Mouse (Mus musculus) embryo, embryonic 11.5 days (tissue): ENCODE measurements around the gene Elk3.

Experiments
- DNase-seq: peaks from one replicate; pipeline ENCODE4 v3.0.0-alpha.2; 2012; ENCODE audit warnings: low read depth, low spot score

Elk3 gene

GRCm38 (mm10) chr10:93294547-93295219, 16.3 kb downstream of the Elk3 start:
- DNase-seq: no peak

DNA sequence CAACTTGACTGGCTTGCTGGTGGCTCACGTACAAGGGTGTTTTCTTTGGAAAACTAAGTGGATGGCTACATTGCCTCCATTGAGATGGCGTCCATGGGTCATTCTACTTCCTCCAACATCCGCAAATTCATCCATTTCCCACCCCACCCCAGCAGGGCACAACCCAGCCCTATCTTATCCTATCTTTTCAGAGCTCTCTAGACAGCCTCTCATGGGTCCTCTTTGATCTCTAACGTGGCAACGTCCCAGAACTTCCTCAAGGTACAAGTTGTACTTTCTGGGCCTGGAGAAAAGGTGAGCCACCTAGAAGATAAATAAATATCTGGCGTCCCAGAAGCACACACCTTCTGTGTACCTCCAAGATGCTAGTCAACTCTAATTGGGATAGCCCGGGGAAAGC, 17.3 kb downstream of the Elk3 start:
- DNase-seq: no peak

DNA sequence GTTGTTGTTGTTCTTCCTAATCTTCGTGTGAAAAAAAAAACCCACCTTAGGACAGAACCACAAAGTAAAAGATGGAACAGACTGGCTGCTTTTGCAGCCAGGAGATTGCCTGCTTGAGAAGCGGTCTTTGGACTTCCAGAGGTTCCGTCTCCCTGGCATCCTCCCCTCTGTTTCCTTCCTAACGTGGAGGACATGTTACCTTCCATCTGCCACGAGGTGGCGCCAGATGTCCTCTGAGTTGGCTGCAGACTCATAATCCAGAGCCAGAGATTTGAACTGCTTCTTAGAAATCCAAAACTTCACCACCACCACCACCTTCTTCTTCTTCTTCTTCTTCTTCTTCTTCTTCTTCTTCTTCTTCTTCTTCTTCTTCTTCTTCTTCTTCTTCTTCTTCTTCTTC, 19.1 kb downstream of the Elk3 start:
- peak; percentile 80 for DNase-seq

GRCm38 (mm10) chr10:93291352-93291751, 19.6 kb downstream of the Elk3 start:
- no peak for DNase-seq

GRCm38 (mm10) chr10:93289404-93289803, 21.5 kb downstream of the Elk3 start:
- no peak for DNase-seq

- no peak for DNase-seq
Observed at GRCm38 (mm10) chr10:93288336-93288735, 22.6 kb downstream of the Elk3 start.

DNA sequence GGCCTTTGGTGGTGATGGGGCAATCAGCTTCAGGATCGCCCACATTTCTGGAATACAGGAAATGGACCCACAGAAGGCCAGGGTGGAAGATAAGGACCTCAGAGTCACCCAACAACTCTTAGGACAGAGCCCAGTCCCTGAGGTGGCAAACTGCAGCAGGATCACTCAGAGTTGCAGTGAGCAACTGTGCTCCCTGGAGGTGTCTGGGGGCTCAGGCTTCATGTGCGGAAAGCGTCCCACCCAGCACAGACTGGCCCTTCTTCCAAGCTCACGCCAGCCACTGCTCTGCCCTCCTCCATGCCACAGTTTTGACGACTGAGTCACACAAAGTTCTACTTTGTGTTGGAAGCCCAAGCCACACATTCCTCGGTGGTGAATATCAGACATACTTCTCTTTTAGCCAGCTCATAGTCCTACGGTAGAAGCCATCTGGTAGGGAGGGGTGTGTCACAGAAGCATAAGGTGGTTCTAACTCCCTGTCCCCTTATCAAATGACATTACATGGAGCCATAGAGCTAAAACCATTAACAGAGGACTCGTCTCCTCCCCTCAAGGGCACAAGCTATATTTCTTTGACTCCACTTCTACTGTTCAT, 23.3 kb downstream of the Elk3 start:
- no peak for DNase-seq

GRCm38 (mm10) chr10:93285489-93285888, 25.4 kb downstream of the Elk3 start:
- DNase-seq: no peak

- no peak for DNase-seq
Observed at GRCm38 (mm10) chr10:93283258-93283657, 27.7 kb downstream of the Elk3 start.

DNA sequence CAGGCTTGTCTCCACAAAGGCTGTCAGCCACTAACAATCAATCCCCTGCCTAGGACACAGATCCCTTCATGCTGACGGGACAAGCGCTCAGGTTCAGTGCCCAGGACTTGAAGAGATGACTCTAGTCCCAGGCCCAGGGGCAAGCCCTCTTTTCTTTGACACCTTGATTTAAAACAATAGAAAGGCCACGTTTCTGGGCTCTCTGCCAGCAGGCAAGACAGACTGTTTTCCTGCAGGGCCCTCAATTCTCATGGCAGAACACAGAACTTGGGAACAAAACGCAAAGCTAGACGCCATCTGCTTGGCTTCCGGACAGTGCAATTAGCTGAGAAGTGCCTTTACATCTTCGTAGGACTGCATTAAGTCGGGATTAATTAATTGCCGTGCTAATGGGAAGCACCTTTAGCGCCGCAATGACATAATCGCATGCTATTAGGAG, 28.4 kb downstream of the Elk3 start:
- no peak for DNase-seq

- no peak for DNase-seq
Observed at GRCm38 (mm10) chr10:93281092-93281491, 29.8 kb downstream of the Elk3 start.

DNA sequence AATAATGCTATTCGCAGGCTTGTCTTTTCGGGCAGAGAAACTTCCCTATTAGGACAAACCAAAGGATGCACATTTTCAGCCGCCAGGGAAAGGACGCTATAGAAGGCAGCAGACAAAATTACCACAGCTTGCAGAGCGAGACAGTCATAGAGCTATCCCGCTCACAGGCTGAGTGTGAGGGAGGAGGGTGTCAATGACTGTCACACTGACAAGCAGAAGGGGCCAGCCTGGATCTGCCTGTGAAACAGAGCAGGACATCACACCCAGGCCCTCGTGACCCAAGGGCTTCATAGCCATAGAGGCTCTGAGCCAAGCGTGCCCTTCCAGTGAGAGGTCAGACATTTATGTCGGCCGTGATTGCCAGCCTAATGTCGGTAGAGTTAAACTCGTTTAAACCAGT, 30.3 kb downstream of the Elk3 start:
- DNase-seq: no peak

GRCm38 (mm10) chr10:93279062-93279461, 31.9 kb downstream of the Elk3 start:
- DNase-seq: no peak

DNA sequence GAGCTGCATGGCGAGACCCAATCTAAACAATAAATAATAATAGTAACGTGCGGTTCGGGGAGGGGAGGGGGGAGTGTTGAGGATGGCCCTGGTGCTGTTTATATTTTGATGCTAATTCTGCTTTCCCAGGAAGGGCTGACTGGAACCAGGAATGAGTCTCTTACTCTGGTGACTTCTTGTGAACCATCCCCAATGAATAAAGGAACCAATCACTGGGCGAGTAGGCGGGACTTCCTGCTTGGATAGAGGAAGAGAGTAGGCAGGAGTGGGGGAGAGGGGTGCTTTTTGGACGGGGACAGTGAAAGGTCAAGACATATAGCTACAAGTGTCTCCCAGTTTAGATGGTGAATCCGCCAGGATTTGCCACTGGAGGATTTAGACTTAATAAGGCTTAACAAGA, 32.6 kb downstream of the Elk3 start:
- no peak for DNase-seq

GRCm38 (mm10) chr10:93276857-93277256, 34.1 kb downstream of the Elk3 start:
- DNase-seq: no peak

DNA sequence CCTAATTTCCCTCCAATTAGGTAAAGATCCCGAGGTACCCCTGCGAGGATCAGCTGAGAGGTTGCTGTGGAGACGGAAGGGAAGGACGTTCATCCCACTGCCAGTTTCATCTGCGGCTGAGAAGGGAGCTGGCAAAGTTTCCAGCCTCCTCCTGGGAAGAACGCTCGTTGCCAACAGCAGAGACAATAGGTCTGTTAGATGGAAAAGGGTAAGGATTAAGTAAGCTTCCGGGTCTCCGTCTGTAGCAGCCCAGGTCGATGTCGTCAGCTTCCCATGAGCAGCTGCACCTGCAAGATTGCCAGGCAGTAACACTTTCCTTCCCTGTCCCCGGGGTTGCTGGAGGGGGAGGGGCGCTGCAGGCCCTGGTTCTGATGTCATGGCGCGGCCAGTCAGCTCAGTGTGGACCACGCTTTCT, 34.6 kb downstream of the Elk3 start:
- no peak for DNase-seq

GRCm38 (mm10) chr10:93275212-93276136, 35.5 kb downstream of the Elk3 start:
- no peak for DNase-seq

DNA sequence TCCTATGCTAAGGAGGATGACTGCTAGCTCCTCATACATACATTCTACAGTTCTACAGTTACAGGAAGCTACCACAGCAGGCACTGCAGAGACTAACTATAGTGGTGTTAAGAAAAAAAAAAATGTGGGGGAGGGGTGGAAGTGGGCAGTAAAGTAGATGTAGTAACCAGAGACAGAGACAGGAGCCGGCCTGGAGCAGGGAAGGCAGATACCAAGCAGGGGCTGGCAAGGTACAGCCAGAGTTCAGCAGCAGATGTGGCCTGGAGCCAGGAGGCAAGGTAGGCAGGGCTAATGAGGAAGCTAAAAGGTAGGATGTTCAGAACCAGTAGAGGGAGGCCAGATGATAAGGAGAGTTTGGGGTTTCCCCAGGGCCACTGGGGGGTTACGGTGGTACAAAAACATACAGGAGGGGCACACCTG, 36.6 kb downstream of the Elk3 start:
- DNase-seq: no peak

DNA sequence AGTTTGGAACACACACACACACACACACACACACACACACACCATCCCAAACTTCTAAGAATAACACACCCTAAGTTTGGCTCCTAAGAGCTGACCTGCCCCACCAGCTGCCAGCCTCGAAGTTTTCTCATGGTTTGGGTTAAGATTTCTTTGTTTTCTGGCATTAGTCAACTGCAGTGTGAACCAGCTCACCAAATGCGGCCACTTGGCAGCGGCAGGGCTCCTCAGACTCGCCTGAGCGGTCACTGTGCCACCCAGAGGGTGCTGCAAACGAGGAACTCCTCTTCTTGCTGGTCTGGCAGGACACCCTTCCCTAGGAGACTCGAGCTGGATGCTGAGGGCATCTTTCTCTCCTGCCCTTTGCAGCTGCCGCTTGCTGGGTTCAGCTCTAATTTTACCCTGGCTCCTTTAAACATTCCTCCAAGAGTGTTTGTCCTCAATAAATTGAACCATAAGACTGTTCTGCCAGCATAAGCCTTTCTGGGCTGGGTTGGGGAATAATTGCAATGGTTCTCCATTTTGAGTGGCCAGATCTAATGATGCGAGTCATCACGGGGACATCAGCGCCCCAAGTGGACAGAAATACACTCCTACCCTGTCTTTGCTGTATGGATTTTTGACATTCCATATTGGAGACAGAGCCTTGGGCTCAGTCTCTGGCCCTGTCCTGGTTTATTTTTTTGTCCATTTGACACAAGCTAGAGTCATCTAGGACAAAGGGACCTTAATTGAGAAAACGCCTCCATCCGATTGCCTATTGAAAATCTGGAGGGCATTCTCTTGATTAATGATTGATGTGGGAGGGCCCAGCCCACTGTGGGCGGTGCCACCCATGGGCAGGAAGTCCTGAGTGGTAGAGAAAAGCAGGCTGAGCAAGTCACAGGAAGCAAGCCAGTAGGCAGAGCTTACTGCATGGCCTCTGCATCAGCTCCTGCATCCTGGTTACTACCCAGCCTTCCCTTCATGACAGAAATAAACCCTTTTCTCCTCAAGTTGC, 37.7 kb downstream of the Elk3 start:
- DNase-seq: no peak

DNA sequence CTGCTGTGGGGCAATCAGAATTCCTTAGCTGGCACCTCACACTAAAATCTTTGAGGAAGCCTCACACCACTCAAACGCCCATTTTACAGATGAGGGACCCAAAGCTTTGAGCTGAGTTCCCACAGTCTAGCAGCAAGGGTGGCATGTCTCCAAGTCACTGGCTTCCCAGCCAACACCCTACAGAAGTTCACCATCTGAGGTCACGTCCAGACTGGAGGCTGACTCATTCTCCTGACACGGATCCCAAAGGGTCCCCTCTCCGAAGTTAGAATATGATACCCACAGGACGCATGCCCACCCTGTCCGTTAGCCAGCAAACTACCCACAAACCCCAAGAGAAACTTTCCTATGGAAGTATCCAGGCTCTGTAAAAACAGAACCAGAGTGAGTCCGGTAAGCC, 39.1 kb downstream of the Elk3 start:
- DNase-seq: no peak

DNA sequence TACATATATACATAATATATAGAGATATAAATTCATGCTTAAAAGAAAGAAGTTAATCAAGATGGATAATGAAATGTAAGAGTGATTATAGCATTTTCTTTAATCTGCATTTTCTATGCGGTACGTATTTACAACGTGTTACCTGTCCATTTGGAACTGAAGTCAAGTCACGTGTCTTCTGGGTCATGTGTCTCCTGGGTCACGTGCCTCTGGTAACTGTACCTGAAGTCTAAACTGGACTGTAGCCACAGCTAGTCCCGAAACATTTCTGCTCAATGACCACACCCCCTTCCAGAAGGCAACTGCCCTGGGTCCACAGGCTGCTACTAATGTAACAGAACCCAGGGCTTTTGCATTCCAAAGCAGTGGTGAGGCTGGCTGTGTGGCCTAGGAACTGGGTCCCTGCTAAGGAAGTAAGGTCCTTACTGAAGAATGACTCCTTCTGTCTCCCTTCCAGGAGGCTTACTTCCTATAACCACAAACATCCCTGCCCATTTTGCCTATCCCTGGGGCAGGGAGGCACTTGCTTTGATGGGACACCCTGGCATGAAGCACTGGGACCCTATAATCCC, 40.0 kb downstream of the Elk3 start:
- DNase-seq: no peak
